Mouse (Mus musculus) embryonic facial prominence, embryonic 10.5 days (tissue): Measurements from ENCODE around the gene Slc38a4. TPM values are rescaled to one million over a fixed set of nuclear protein-coding genes. Genes with fewer than 3 reads are reported as not detected.

Experiments
- DNase-seq: peaks from one replicate; pipeline ENCODE4 v3.0.0-alpha.2; 2017; ENCODE audit warnings: low spot score
- H3K27ac ChIP-seq: fragments of 300-500 bp; sonication (generic); replicated peaks from 2 replicates; pipeline ENCODE4 v1.5.1; 2016; ENCODE audit warnings: mild to moderate bottlenecking
- H3K27me3 ChIP-seq: fragments of 300-500 bp; sonication (generic); replicated peaks from 2 replicates; pipeline ENCODE4 v1.6.1; 2016; ENCODE audit warnings: low read depth, mild to moderate bottlenecking; ENCODE audit not compliant: poor library complexity, severe bottlenecking
- H3K36me3 ChIP-seq: fragments of 300-500 bp; sonication (generic); replicated peaks from 2 replicates; pipeline ENCODE4 v1.6.1; 2016; ENCODE audit warnings: mild to moderate bottlenecking, moderate library complexity
- H3K4me1 ChIP-seq: fragments of 300-500 bp; sonication (generic); 2 replicates; pipeline ENCODE4 v1.6.1; 2016
- H3K4me3 ChIP-seq: fragments of 300-500 bp; sonication (generic); 2 replicates; pipeline ENCODE4 v1.5.1; 2016; ENCODE audit warnings: mild to moderate bottlenecking, moderate library complexity
- H3K9me3 ChIP-seq: fragments of 300-500 bp; sonication (generic); 2 replicates; pipeline ENCODE4 v1.6.1; 2016; ENCODE audit warnings: mild to moderate bottlenecking
- WGBS: fragments of 180-500 bp; shearing (Covaris S2); methylation state at CpG from one replicate; pipeline ENCODE4 v1.1.7; 2016; 5-methylcytosine and 5-hydroxymethylcytosine counted together
- polyA plus RNA-seq: library from polyadenylated mRNA; unstranded; fragments of >200 nt; fragmentation: Nextera tagmentation; extraction: Ambion mirVana; gene quantifications from 2 replicates; pipeline ENCODE4 v1.2.1, GENCODE M21; 2016

Gene Slc38a4
- polyA plus RNA-seq, 1 experiment from 2014 or later: 53.5 TPM

GRCm38 (mm10) chr15:97067340-97068136, 11.8 kb upstream of the Slc38a4 start:
- Histone ChIP-seq H3K36me3 (no peaks in the 10 kb centered on the region), H3K9me3 (no peaks in the 10 kb centered on the region), H3K4me3 (no peak overlapping the region), H3K4me1 (peaks cover 6% of the 10 kb centered on the region; the same call in 1 of the 2 replicates), H3K27me3 (no peaks in the 10 kb centered on the region), H3K27ac (no peak overlapping the region)
- 69% methylated on average over 8 of the region's 8 CpGs for WGBS
- no peak for DNase-seq

DNA sequence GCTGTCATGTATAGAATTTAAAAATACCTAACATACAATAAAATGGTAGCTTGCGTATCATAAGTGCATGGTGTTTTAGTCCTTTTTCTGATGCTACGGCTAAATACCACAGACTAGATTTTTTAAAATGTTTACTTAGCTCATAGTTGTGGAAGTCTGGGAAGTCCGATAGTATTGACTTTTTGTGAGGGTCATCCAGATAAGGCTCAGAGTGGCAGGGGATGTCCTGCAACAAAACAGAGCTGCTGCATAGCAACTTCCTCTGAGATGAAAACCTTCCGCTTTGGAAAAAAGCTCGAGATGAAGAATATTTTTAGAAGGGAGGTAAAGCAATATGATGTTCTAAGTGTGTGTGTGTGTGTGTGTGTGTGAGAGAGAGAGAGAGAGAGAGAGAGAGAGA, 11.2 kb upstream of the Slc38a4 start:
- no peak overlapping the region for H3K4me3 ChIP-seq
- H3K36me3 ChIP-seq: no peaks in the 10 kb centered on the region
- H3K27ac ChIP-seq: no peak overlapping the region
- 80% methylated on average over 5 of the region's 5 CpGs for WGBS
- no peak for DNase-seq
- peaks cover 6% of the 10 kb centered on the region; the same call in 1 of the 2 replicates for H3K4me1 ChIP-seq
- no peaks in the 10 kb centered on the region for H3K27me3 ChIP-seq
- H3K9me3 ChIP-seq: no peaks in the 10 kb centered on the region

DNA sequence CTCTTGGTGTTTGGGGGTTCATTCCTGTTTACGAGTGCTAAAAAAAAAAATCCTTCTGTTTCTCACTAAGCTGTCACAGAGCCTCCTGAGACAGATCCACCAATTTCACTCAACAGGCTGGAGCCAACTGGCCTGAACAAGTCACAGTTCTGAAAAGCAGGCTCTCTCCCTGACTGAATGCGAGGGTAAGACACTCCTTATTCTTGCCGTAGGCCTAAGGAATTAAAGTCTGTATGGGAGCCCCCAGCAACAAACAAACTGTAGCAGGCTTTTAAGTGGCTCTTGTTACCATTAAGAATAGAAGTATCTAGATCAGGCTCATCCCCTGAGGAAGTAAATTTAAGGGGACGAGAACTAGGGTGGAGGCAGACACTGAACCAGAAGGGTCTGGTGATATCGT, 7.5 kb upstream of the Slc38a4 start:
- Histone ChIP-seq H3K27ac (no peak overlapping the region), H3K9me3 (no peaks in the 10 kb centered on the region), H3K36me3 (no peaks in the 10 kb centered on the region), H3K4me3 (no peak overlapping the region), H3K4me1 (peaks cover 24% of the 10 kb centered on the region), H3K27me3 (no peaks in the 10 kb centered on the region)
- 88% methylated on average over 5 of the region's 5 CpGs for WGBS
- no peak for DNase-seq

DNA sequence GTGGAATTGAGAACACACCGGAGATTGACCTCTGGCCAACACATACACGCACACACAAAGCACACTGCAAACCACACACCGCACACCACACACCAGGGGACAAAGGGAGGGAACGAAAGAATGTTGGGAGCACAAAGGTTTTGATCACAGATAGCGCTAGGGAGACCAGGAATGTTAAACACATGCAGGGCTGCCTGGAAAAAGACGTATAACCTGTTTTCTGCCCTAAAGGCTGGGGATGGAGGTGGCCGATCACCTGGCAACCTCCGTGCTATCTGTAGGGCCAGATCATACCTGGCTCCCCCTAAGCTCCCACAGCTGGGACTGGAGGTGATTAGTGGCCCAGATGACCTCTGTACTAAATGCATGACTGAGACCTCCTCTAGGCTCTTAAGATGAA, 5.2 kb upstream of the Slc38a4 start:
- H3K4me3 ChIP-seq: no peak overlapping the region
- 77% methylated on average over 8 of the region's 8 CpGs for WGBS
- H3K27me3 ChIP-seq: no peaks in the 10 kb centered on the region
- H3K27ac ChIP-seq: no peak overlapping the region
- H3K36me3 ChIP-seq: no peaks in the 10 kb centered on the region
- no peak for DNase-seq
- H3K4me1 ChIP-seq: peaks cover 18% of the 10 kb centered on the region
- H3K9me3 ChIP-seq: no peaks in the 10 kb centered on the region; the same call in 1 of the 2 replicates

- H3K27me3 ChIP-seq: no peaks in the 10 kb centered on the region
- H3K4me3 ChIP-seq: no peak overlapping the region
- WGBS: 91% methylated on average over 6 of the region's 6 CpGs
- peaks cover 18% of the 10 kb centered on the region for H3K4me1 ChIP-seq
- no peak overlapping the region for H3K27ac ChIP-seq
- H3K36me3 ChIP-seq: no peaks in the 10 kb centered on the region
- H3K9me3 ChIP-seq: peaks cover 2% of the 10 kb centered on the region
- DNase-seq: no peak
Measured at GRCm38 (mm10) chr15:97060571-97060970, 4.8 kb upstream of the Slc38a4 start.

DNA sequence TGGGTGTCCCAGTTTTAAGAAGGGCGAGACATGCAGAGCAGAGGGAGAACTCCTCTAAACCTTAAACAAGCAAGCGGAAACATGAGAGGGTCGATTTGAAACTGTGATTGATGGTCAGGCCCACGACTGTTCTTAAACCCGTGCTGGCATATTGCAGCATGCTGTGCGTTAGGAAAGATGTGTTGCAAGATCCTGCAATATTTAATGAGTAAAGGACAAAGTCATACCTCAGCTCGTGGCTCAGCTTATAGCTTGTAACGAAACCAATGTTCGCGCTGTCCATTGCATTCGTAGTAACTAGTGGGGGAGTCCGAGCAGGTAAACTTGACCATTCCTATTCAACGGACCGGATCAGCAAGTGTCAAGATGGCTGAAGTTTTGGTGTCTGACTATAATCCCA, 4.3 kb upstream of the Slc38a4 start:
- Histone ChIP-seq H3K9me3 (peaks cover 7% of the 10 kb centered on the region), H3K27ac (no peak overlapping the region), H3K4me3 (no peak overlapping the region), H3K36me3 (peaks cover under 1% of the 10 kb centered on the region; the same call in 1 of the 2 replicates), H3K27me3 (no peaks in the 10 kb centered on the region), H3K4me1 (peaks cover 18% of the 10 kb centered on the region)
- DNase-seq: no peak
- WGBS: 89% methylated on average over 14 of the region's 14 CpGs

- DNase-seq: peak; percentile 41
Measured at GRCm38 (mm10) chr15:97059071-97060041, 3.6 kb upstream of the Slc38a4 start.

DNA sequence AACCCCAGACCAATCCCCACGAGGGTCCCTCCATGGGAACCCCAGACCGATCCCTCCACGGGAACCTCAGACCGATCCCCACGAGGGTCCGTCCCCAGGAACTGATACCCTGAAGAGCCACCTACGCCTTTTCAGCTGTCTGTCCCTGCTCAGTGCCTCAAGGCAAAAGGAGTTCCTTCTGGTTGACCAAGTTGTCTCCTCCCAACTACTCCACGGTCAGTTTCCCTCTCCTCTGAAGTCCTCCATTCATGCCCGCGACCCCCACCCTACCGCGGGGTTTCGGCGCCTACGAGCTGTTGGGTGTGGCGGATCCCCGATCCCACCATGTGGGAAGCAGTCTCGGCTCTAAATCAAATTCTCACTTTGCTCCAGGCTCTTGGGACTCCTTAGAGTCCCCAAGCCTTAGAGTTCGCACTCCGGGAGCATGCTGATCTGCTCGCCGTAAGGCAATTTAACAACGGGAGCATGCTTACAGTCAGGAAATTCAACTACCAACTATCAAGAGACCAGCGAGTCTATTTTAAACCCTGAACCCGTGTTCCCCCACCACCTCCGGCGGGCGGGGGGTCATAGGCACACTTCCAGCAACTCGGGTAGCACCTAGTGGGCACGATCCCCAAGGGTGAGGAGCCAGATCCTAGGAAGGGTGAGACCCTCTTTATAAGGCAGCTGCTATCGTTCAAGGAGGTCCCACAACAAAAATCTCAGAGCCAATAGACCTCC, 828 bp downstream of the Slc38a4 start:
- Histone ChIP-seq H3K4me1 (peaks cover 35% of the 10 kb centered on the region), H3K9me3 (peaks cover 26% of the 10 kb centered on the region), H3K27me3 (no peaks in the 10 kb centered on the region), H3K27ac (peak overlapping the region; percentile 82), H3K36me3 (peaks cover 3% of the 10 kb centered on the region; the same call in 1 of the 2 replicates), H3K4me3 (peak overlapping the region; percentile 60)
- 41% methylated on average over 31 of the region's 31 CpGs for WGBS
- DNase-seq: peak; percentile 54

More at GRCm38 (mm10) chr15:97059071-97060041, 3.6 kb upstream of the Slc38a4 start:
- Histone ChIP-seq H3K4me1 (peaks cover 21% of the 10 kb centered on the region), H3K9me3 (peaks cover 14% of the 10 kb centered on the region), H3K27ac (peak overlapping the region; percentile 21; the same call in 1 of the 2 replicates), H3K36me3 (peaks cover 3% of the 10 kb centered on the region; the same call in 1 of the 2 replicates), H3K4me3 (no peak overlapping the region), H3K27me3 (no peaks in the 10 kb centered on the region)
- WGBS: 80% methylated on average over 24 of the region's 24 CpGs

GRCm38 (mm10) chr15:97054131-97054530, 1.6 kb downstream of the Slc38a4 start:
- Histone ChIP-seq H3K27ac (peak overlapping the region; percentile 82), H3K4me3 (peak overlapping the region; percentile 60), H3K4me1 (peaks cover 35% of the 10 kb centered on the region), H3K27me3 (no peaks in the 10 kb centered on the region), H3K36me3 (peaks cover 3% of the 10 kb centered on the region; the same call in 1 of the 2 replicates), H3K9me3 (peaks cover 26% of the 10 kb centered on the region)
- DNase-seq: peak; percentile 25
- 40% methylated on average over 15 of the region's 15 CpGs for WGBS

- H3K9me3 ChIP-seq: peaks cover 22% of the 10 kb centered on the region
- H3K36me3 ChIP-seq: peaks cover 3% of the 10 kb centered on the region; the same call in 1 of the 2 replicates
- peak; percentile 46 for DNase-seq
- 0 out of 2 replicates have a peak overlapping the region, but pooled peaks have one; percentile 1 for H3K4me3 ChIP-seq
- WGBS: 57% methylated on average over 12 of the region's 12 CpGs
- H3K4me1 ChIP-seq: peaks cover 43% of the 10 kb centered on the region
- H3K27me3 ChIP-seq: no peaks in the 10 kb centered on the region
- peak overlapping the region; percentile 81 for H3K27ac ChIP-seq
Measured at GRCm38 (mm10) chr15:97050436-97050835, 5.3 kb downstream of the Slc38a4 start.

DNA sequence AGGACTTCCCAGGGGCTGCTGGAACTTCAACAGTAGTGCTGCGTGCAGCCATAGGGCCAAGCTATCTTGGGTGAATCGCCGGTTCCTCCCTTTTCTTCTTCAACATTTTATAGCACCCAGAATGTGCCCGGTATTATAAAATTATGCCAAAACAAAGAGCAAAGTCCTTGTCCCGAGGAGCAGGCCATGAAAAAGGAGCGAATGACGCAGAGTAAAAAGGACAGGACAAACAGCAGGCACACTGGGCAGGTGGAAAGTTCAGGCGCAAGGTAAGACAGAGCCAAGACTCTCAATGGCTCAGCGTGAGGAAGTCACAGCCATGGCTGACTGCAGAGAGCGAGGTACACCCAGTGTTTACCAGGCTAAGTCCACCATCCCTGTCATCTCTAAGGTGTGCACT, 5.7 kb downstream of the Slc38a4 start:
- WGBS: 62% methylated on average over 10 of the region's 10 CpGs
- no peaks in the 10 kb centered on the region for H3K27me3 ChIP-seq
- H3K9me3 ChIP-seq: peaks cover 18% of the 10 kb centered on the region
- DNase-seq: no peak
- peak overlapping the region; percentile 81 for H3K27ac ChIP-seq
- H3K4me1 ChIP-seq: peaks cover 43% of the 10 kb centered on the region
- 0 out of 2 replicates have a peak overlapping the region, but pooled peaks have one; percentile 20 for H3K4me3 ChIP-seq
- H3K36me3 ChIP-seq: peaks cover 2% of the 10 kb centered on the region; the same call in 1 of the 2 replicates
